Mouse (Mus musculus) kidney, postnatal 36 days (tissue): ENCODE measurements at regions not wholly inside any gene's neighbourhood (a gene's known extent, or its start where the extent isn't known, plus 50 kb on each side); places are given as distances from the start of the nearest gene placed in this dataset.

ENCODE experiments used
- DNase-seq, 2 experiments: peaks; one replicate each; pipeline ENCODE4 v3.0.0; 2021 to 2022; ENCODE audit warnings: mixed read lengths in 2 of 2

- no peak for DNase-seq
Measured at GRCm38 (mm10) chr3:66646251-66646650, 334.9 kb upstream of the Rsrc1 start.

- DNase-seq, result no peak
Measured at GRCm38 (mm10) chr3:66649271-66649670, 331.9 kb upstream of the Rsrc1 start.

GRCm38 (mm10) chr3:66650076-66650748, 331.0 kb upstream of the Rsrc1 start:
- no peak for DNase-seq

DNA sequence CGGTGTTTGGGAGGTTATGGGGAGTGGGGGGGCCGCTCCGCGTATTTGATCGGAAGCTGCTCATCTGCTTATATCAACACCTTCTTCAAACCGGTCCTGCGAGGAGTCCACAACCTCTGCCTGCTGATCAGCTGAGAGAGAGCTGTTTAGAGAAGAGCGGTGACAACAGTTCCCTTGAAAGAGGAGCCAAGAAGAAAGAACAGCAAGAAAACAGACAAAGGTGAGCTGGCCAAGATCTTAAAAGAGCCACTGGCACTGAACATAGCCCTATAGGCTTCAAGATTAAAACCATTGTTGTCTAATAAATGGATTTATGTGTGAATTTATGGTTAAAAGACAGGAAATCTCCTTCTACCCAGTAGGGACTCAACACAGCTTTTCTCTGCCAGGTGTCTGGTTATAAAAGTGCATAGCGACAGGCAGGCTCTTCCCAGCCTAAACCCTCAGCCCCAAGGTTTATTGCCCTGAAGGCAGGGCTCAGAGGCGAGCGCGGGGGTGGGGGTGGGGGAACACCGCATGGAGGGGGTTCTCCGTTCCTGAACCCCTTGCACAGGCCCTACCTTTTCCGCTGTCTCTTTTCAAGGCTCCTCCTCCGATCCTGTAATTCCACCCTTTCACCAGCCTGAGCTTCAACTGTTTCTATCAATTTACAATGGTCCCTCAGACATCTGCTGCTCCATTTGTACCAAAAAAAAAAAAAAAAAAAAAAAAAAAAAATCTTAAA, 330.3 kb upstream of the Rsrc1 start:
- no peak for DNase-seq

DNA sequence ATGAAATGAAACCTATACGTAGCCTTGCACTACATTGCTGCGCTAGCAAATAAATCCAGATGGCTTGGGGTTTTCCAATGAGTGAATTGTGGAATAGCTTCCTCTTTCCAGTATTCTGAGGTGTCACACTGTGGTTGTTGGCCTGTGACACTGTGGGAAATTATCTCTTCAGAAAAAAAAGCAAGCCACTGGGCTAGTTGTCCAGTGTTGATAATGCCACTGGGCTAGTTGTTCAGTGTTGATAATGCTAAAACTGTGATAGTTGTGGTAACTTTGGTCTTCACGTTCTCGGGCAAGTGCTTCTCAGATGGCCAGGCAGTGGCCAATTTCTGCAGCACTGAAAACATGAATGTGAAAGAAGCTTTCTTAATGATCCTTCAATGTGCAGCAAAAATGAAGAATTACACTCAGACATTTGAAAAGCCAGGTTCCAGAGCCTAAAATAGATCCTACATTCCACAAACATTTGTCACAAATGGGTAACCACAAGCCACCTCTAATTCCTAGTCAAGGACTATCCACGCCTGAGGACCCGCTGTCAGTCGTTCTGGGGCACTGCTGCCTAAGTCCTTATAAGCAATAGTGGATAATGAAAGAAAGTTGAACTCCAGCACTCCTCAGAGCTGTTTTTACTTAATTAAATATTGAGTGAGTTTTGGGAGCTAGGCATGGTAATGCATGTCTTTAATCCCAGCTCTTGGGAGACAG, 328.9 kb upstream of the Rsrc1 start:
- DNase-seq, result no peak

DNA sequence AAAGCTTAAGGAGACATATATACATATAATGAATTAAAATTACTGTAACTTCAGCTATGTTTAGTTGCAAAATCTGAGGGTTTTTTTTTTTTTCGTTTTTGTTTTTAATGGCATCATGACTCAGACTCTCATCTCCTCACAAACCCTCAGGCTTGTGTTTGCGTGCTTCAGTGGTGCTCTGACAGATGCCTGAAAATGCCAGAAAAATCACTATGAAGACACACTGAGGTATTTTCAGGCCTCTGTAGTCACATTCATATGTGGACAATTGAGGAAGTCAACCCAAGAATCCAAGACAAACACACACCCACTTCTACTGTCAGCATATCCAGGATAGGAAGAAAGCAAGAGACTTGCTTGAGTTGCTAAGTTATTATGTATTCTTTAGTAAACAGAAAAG, 327.2 kb upstream of the Rsrc1 start:
- no peak for DNase-seq

- no peak for DNase-seq
Measured at GRCm38 (mm10) chr3:66654860-66655259, 326.3 kb upstream of the Rsrc1 start.

GRCm38 (mm10) chr3:66656458-66656857, 324.7 kb upstream of the Rsrc1 start:
- DNase-seq, result no peak

GRCm38 (mm10) chr3:66660555-66660954, 320.6 kb upstream of the Rsrc1 start:
- no peak for DNase-seq

- no peak for DNase-seq
Measured at GRCm38 (mm10) chr3:66661826-66662618, 319.2 kb upstream of the Rsrc1 start.

GRCm38 (mm10) chr3:66683589-66684286, 297.5 kb upstream of the Rsrc1 start:
- no peak for DNase-seq

DNA sequence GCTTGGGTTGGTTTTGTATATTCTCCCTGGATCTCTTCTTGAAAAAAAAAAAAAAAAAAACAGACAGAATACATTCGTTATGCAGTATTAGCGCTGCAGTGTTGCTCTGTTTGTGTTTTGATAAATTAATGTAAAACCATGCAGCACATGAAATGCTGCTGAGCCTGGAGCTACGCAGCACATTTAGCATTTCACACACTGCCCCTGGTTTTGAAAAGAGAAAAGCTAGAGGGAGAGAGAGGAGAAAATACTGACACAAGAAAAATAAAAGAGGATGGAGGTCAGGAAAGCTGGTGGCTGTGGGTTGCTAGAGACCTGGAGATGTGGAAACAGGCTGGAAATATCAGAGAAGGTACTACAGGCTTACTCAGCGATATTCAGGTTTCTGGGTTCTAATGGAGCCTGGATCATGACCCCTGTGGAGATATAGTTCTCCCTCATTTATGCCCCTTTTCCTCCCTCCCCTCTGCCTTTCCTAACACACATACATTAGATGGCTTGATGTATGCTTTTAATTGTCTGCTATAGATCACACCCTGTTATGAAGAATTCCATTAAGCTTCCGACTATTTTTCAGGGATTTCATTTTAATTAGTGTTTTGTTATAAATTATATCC, 296.8 kb upstream of the Rsrc1 start:
- DNase-seq, result no peak

- no peak for DNase-seq
Measured at GRCm38 (mm10) chr3:66685136-66685535, 296.1 kb upstream of the Rsrc1 start.

DNA sequence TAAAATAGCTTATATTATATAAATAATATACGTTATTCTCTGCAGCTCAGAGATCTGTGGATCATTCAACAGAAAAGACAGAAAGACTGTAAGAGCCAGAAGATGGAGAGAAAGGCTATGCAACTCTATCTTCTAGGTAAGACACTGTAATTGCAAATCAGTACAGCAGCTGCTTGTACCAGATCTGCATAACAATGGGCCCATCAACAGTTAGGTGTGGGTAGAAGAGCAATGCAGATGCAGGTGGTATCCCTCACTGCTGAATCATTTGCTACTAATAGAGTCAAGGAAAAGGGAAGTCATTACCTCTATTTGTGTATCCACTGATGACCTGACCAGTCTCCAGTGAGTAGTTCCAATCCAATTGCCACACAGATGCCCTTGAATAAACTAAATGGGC, 294.1 kb upstream of the Rsrc1 start:
- DNase-seq, result no peak

DNA sequence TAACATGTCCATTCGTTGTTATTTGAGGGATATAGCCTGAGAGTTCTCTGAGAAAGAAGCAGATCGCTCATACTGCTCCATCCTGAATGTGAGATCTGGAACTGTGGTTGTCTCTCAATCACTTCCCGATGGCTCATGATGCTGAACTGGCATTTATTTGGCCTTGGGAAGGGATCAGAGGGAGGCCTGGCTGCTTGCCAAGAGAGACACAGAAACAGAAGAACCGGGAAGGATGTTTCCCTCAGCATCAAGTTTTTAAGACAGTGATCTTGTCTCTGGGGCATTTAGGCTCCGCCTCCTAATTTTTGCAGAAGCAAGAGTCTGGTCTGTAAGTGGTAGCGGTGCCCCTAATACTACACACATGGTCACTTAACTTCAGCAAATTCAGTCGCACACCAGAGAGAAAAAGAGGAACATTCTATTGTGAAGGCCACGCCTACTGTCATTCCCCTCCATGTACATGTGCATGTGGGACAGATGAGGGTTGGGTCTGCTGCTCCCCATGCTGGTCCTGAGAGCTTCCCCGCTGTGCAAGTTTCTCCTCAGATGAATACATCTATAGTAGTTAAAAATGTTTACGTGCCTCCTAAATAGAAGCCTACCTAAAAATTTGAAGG, 290.2 kb upstream of the Rsrc1 start:
- DNase-seq, result peak in 1 of 2 experiments; percentile 2

DNA sequence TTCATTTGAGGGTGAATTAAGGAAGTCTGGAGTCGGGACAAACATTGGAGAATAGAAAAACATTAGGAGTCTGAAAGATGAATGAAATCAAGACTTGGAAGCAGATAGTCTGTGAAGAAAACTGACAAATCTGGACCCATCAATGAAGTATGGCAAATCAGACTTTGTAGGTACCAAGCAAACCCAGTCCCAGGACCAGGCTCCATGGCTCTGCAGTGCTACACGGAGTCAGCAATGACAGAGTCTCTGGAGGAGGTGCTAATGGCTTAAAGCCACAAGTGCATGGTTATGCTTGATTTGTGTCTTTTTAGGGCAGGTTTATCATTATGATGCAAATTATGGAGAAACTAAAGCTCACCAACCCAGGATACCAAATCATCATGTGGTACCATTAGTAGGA, 286.1 kb upstream of the Rsrc1 start:
- DNase-seq, result no peak

- DNase-seq, result no peak
Measured at GRCm38 (mm10) chr3:66695661-66696253, 285.4 kb upstream of the Rsrc1 start.

DNA sequence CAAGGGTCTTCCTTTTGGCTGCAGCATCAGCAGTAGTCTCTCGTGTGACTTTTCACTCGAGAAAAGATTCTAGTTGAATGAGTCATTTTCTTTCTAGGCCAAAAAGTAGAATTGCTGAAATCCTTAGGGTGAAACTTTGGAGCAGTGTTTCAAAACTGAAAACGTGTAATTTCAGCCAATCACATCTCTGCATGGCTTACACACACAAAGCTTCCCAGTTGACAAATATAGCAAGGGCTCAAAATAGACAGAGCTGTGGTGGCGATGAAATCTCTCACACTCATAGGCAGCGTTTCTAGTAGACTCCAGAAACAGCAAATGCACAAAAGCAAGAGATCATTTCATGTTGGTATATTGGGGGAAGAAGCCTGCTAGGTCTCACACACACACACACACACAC, 283.1 kb upstream of the Rsrc1 start:
- DNase-seq, result no peak

DNA sequence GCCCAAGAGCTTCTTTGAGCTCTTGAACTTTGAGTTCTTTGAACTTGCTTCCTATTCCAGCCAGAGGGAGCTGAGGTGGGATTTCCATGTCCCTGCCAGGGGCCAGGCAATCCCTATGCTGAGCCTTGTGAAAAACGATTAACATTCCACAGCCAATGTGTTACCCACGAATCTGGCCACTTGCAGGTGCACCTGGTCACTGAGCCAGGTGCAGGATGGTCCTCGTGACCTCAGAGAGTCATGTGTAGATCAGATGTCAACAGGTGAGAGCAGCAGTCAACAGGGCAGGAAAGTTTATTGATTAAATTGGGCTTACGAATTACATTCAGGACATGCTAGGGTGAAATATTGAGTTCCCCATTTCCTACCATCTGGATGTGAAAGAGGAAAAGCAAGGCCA, 275.4 kb upstream of the Rsrc1 start:
- DNase-seq, result no peak

DNA sequence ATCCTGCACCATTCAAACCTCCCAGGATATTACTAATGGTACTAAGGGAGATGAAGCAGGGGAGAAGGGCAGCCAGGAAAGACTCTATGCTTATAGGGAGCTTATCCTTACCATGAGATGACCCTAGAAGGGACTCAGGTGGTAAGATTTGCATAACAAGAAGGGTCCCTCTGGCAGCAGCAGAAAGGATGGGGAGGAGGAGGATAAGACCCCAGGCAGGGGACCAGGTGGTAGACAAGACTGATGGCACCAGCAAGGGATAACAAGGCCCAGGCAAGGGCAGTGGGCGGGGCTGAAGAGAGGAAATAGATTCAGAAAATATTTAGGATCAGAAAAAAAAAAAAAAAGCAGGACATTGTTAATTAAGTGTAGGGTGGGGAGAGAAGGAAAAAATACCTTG, 245.7 kb upstream of the Rsrc1 start:
- no peak for DNase-seq
